In genomic region chr13:20057926-20058325, GRCm38 (mm10) we compare ENCODE assay signal across 14 mouse cellular contexts. TPM values are rescaled to one million over a fixed set of nuclear protein-coding genes. Genes with fewer than 3 reads are reported as not detected.
DNase-seq lines count a peak whose midpoint lies in the region.
"Had no signal": no experiment of that assay in that cellular context is flagged by ENCODE, and none has a peak within 500 bp of the region (broad histone marks: within the 10 kb centered on the region; RNA-seq: fewer than 3 reads in every experiment).

No protein-coding gene starts in this region.

- DNase-seq in adrenal gland, adult (ENCODE audit: inconsistent age in 2 of 2, low spot score in 1 of 2), result peak; percentile 17 to 71
- no peak for DNase-seq in adrenal gland, adult 18-20 months (ENCODE audit: low spot score in 2 of 2)
- peak; percentile 21 for DNase-seq in adrenal gland, adult 8-10 months
- DNase-seq in adrenal gland, postnatal 4 days (ENCODE audit: low spot score in 2 of 2), result no peak
- peak; percentile 32 to 50 for DNase-seq in adrenal gland, postnatal 36 days
- no peak for DNase-seq in thymus, postnatal 14 days
- DNase-seq: B cell, adult 2 months; cerebellum, adult 11 months; cerebellum, adult 18-20 months; cerebellum, adult 8-10 months; cerebellum, adult 9-11 months; cerebellum, postnatal 14 days; cerebellum, postnatal 36 days; embryo, embryonic 11 days had no signal

RNA-seq across cellular contexts. Expression of gene Elmo1, which starts 32.5 kb away (rescaled TPM):
- total RNA-seq in adrenal gland, adult 18-20 months (2021), result 10 to 100 TPM in 1 of 2 experiments, 1 to 10 TPM in 1; 8.9 to 14.4 TPM
- 10 to 100 TPM; 10.9 to 15.1 (median 13.8) TPM for total RNA-seq in adrenal gland, adult 8-10 months (2022)
- 10 to 100 TPM; 26.2 to 28.2 TPM for total RNA-seq in adrenal gland, postnatal 4 days (2021)
- total RNA-seq in adrenal gland, postnatal 36 days (2021), result 10 to 100 TPM; 13.0 to 16.5 TPM

Comparison
In these comparisons a context has a peak if more than half of its experiments do, and no peak if none do; other contexts are left out.
1. DNase-seq: peak in adrenal gland, adult (2 of 2), adrenal gland, adult 8-10 months (single experiment) and adrenal gland, postnatal 36 days (2 of 2); none in adrenal gland, adult 18-20 months (0 of 2), adrenal gland, postnatal 4 days (0 of 2) and thymus, postnatal 14 days (single experiment).